Mouse (Mus musculus): ENCODE measurements around the gene Msh2.

The Msh2 gene

DNA sequence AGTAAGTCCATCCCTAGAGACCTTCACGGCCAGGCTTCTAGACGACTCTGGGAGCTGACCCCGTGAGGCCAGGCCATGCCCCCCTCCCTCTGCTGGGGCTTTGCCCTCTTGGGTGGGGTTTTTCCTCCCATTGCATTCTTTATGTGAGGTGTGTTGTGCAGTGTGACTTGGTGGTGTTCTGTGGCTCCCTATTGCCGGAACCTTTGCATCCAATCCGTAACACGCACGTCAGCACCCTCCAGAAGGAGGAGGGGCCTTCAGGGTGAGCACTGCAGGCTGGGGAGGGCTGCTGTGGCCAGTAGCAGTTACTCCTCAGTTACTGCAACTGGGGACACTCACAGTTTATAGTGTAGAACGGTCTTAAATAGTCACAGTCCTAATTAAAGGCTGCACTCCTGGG, 28.0 kb downstream of the Msh2 start:
- DNase-seq = no peak

DNA sequence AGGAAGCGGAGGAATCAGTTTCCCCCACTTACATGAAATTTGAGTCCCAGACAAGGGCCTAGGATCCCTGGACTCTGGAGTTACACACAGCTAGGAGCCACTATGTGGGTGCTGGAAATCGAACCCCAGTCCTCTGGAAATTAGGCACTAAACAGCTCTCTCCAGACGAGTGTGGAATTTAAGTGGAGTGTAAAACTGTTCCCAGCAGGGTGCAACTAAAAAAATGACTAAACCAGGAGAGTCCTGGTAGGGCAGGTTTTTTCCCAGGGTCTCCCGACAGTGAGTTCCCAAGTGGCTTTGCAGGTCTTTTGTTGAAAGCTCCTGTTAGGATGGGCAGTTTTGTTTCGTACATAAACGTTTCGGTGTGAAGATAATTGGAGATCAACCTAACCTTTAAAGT, 52.6 kb downstream of the Msh2 start:
- no peak for DNase-seq

DNA sequence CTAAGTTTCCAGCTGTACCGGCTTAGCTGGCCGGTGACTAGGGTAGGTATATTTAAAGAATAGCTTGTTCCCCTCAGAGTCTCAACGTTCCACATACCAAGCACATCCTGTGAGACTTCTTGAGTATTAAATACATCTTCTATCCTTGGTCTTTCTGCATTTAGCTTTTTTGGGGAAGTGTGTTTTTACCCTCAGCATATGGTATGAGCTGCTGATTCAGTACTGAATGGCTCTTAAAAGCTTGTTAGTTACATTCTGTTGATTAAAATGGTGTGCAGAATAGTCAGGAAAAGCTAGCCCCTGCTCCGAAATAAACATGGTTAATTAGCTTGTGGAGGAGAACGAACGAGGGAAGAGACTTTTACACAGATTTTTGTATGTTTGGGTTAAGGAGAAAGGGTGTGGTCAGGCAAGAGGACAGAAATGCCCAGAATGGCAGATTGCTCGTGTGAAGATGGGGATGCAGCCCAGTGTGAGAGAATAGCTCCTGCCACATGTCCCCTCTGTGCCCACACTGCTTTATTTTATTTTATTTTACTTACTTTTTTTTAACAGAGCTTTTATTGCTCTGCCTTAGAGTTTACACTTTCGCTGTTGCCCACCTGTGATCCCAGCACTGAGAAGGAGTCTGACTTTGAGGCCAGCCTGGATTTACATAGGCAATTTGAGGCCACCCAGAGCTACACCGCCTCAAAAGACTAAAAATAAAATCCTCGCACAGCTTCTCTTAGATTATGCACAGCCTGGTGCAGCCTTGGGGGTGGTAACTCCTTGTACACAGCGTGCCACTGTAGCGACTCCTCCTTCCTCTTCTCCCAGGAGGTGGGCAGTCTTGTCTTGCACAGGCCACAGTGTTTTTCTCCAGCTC, 54.6 kb downstream of the Msh2 start:
- no peak for DNase-seq

DNA sequence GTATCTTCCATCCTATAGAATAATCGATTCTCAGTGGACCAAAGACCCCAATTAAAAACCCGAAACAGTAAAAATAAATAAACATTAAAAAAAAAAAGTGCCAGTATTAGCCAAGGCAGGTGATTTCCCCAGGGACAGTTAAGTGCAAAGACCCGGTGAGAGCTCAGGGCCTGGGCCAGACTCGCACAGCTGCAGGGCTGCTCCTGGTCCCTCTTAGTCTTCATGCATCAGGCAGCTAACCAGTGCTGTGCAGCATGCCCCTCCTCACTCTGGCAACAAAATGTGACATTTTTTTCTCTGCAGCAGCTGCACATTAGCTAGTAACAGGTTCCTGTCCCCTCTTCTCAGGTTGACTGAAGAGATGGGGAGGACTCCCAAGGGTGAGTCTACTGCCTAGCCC, 59.8 kb downstream of the Msh2 start:
- DNase-seq = no peak

DNA sequence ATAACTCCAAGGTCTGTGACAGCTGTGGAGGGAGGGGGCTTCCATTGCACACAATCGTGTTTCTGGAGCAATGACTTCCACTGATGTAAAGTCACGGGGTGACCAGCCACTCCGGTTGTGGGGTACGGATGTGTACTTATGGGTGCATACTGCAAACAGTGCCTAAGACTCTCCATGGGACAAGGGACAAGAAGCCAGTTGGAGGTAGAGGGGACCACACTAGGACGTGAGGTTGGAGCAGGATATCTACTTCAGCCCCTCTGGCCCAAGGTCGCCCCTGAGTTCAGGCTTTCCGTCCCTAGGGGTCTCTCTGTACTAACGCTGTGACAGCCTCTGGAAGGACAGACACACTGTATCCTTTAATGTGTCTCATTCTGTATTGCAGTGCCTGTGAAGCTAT, 62.3 kb downstream of the Msh2 start:
- DNase-seq = no peak

DNA sequence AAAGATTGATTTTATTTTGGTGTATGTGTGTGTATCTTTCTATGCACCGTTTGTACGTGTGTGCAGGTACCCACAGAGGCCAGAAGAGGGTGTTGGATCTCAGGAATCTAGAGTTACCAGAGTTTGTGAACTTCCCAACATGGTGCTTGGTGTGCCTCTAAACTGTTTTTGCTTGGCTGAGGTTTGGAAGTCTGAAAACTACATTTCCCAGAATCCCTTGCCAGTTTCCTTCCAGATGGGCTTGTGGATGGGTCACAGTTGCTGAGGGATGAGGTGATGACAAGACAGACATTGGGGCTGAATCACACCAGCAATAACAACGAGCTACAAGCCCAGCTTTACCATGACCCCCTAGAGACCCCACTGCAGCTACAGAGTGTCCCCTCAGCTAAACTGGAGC, 65.0 kb downstream of the Msh2 start:
- no peak for DNase-seq

DNA sequence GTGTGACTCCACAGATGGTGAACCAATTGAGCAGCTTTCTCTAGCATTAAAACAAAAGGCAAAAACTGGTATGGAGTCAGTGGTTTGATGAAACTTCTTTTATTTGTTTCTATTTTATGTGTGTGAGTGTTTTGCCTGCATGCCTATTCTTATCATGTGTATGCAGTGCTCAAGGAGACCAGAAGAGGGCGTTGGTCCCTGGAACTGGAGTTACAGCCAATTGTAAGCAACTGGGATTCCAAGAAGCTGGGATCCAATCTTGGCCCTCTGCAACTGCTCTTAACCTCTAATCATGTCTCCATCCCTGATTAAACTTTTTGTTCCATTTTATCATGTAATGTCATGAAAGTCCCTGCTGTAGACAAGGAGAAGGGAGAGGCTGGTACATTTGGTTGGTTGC, 67.7 kb downstream of the Msh2 start:
- no peak for DNase-seq

DNA sequence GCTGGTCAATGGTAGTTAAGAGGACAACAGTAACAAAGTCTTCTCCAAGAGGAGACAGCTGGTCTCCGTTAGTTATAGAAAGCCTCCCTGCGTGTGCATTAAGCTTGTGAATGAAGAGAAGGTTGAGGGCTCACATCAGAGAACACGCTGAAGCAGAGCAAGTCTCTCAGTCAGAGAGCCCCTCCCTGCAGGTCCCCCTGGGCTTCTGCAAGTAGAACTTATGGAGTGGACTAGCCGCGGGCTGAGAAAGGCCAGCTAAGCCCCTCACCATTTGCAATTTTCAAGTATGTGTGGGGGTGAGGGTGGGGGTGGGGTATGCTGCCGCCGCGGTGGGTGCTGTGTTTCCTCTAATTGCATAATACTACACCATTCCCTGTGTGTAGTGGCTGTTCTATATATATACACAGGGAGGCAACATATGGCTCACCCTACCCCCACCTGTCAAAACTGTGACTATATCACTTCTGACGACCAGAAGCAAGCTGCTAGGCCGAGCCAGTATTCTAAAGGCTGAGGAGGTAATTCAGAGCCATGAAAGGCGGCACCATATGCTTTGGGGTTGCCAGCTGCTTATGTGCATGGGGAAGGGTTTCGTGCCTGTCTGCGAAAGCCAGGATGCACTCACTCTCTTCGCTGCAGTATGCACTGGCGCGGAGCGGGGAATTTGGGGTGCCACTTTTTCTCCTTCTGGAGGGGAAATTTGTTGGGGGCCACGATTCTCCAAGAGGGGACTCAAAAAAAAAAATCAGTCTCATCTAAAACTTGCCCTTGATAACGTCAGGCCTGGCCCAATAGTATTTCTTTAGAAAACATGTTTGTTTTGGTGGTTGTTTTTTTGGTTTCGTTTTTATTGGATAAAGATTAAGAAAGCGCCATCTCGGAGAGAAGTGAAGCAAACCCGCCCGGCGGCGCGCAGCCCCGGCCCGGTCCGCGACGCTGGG, 73.1 kb downstream of the Msh2 start:
- no peak for DNase-seq

DNA sequence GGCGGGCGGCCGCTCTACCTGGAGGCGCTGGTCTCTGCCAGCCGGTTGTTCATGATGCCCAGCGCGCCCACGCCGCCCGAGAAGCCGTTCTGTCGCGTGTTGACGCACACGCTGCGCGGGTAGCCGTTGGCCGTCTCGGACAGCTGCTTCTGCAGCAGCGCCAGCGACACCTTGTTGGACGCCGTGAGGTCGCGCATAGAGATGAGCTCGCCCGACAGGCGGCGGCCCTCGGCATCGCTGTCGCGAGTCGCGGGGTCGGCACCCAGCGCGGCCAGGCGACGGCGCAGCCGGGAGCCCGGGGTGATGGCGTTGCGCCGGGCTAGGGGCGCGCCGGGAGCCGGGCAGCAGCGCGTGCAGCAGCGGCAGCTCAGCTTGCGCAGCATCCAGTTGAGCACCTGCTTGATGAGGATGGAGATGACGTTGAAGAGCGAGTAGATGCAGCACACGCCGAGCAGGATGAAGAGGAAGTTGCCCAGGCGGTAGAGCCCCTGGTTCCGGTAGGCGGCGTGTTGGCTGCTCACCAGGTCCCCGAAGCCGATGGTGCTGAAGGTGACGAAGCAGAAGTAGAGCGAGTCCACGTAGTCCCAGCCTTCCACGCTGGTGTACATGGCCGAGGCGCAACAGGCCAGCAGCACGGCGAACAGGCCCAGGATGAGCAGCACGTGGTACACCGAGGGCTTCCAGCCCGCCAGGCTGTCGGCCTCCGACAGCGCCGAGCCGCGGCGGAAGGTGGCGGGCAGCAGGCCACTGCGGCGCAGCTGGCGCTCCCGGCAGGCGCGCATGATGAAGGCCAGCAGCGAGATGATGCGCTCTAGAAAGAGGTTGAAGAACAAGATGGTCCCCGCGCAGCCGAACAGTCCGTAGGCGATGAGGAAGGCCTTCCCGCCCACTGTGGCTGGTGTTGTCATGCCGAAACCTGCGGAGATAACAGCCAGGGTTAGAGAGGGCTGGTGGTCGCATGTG, 74.1 kb downstream of the Msh2 start:
- DNase-seq = peak; percentile 58

DNA sequence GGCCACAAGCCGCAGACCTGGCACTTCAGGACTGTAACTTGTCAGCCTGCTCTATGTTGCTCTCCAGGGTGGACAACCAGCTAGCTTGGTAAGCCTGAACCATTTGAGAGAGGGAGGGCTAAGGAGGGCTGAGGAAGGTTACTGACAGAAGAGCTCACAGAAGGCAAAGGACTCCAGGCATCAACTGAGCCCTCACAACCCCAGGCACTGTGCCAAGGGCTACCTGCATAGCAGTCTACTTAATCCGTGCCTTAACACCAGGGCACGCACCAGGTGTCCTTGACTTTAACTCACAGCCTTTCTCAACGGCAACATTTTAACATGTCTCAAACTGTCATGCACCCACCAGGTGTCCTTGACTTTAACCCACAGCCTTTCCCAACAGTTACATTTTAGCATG, 88.2 kb downstream of the Msh2 start:
- DNase-seq = no peak

DNA sequence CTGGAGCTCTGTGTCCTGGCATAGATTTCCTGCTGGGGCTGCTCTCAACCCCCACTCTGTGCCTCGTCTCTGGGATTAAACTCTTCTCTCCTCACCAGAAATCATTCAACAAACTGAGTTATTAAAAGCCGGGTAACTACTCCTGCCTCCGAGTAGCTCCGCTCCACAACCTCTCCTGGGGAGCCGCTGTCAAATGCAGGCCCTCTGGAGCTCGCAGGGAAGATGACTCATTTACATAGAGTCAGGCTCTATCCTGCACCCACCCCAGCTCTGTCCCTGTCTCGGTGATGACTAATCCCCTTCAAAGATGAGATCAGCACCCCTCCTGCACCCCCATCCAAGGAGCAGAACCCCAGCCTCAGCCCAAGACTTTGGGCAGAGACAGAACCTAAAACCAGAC, 91.0 kb downstream of the Msh2 start:
- no peak for DNase-seq

DNA sequence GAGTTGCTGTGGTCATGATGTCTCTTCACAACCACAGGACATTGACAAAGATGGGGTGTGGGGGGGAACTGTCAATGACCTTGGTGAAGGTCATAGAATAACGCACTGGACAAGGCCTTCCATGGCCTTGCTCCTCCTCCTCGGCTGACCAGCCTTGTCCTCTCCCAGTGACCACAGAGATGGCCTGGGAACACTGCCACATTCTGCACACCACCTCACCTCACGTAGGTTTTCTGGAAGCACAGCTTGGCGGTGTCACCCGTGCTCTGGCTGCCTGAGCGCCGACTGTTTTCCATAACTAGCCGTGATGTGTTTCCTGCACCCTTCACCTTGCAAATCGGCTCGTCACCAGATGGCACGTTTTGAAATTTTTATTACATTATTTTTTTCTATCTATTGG, 92.9 kb downstream of the Msh2 start:
- DNase-seq = no peak

DNA sequence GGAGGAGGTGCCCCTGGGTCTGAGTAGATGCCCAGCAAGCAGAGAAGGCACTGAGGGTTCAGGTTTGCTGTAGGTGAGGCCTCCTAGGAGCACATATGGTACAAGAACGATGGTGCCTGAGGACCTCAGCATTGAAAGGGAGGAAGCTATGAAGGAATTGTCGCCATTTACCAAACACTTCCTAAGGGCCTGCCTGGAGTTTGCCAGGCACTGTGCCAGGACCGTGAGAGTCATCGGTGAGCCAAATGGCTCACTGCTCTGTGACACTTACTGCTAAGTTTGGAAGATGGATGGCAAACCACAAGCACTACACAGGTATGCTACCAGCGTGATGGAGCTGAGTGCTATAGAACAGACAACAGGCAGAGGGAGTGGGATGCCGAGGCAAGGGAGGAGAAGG, 94.8 kb downstream of the Msh2 start:
- DNase-seq = no peak

DNA sequence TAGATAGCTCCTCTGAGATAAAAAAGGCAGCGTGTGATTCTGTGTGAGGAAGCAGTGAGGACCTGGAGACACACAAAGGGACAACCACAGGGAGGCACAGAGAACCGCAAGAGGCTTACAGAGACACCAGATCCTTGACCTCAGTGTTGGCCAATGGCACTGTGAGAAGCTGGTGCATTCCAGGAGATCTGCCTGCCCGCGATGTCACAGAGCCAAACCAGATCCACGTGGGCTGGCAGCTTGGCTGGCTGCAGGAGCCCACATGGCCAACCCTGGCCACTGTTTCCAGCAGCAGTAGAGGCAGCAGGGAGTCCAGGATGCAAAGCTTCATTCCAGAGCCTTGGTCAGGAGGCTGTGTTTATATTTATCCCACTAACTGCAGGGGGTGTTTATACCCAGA, 98.6 kb downstream of the Msh2 start:
- no peak for DNase-seq

DNA sequence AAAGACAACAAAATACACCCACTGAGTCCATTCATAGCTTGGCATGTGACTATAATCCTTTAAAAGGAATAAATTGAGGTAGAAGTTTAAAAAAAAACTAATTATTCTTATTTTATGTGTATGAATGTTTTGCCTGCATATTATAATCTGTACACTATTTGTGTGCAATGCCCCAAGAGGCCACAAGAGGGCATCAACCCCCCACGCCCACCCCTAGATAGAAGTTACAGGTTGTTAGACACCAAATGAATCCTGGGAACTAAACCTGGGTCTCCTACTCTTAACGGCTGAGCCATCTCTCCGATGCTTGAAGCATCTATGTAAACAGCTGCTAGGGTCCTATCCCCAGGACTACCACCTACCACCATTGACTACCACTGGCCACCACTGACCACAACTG, 101.0 kb downstream of the Msh2 start:
- DNase-seq = peak; percentile 5
